Mouse (Mus musculus) c-Kit-negative CD71-positive TER-119-positive erythroid progenitor cells, embryonic 14.5 days (primary cell): ENCODE measurements around the gene Nup188.

ENCODE experiments used
- DNase-seq: peaks from one replicate; pipeline ENCODE4 v3.0.0-alpha.2; 2013; ENCODE audit warnings: low read depth, low spot score

Nup188 gene

DNA sequence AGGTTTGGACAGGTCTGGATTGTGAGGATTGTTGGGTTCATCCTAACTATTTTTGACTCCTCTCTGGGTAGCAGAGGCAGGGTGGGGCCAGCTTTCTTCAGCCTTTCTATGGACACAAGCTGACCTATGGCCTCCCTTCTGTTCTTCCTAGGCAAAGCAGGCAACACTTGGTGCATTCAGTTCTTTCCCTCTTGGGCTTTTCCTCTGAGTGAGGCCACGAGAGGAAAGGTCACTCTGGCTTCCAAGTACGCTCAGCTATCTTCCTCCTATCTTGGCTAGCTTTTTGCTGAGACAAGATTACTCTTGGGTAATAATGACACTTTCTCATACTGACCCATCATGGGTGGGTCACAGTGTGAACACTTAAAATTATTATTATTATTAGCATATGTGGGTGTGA lies 3.0 kb upstream of the Nup188 start:
- no peak for DNase-seq

DNA sequence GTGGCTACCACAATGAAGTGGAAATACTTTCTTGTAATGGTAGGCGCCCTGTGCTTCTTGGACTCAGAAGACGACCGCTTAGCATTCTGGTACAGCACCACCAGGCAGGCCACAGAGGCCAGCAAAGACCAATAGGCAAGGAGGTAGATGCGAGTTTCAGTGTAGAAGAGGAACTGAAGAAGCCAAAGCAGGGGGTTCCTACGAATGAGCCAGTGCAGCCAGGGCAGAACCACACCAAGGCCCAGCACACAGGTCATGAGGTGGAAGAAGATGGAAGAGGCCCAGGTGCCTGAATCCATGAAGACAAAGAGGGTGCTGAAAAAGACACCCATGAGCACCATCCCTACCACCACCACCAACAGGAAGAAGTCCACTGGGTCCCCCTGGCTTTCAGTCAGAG lies 1.2 kb upstream of the Nup188 start:
- no peak for DNase-seq

DNA sequence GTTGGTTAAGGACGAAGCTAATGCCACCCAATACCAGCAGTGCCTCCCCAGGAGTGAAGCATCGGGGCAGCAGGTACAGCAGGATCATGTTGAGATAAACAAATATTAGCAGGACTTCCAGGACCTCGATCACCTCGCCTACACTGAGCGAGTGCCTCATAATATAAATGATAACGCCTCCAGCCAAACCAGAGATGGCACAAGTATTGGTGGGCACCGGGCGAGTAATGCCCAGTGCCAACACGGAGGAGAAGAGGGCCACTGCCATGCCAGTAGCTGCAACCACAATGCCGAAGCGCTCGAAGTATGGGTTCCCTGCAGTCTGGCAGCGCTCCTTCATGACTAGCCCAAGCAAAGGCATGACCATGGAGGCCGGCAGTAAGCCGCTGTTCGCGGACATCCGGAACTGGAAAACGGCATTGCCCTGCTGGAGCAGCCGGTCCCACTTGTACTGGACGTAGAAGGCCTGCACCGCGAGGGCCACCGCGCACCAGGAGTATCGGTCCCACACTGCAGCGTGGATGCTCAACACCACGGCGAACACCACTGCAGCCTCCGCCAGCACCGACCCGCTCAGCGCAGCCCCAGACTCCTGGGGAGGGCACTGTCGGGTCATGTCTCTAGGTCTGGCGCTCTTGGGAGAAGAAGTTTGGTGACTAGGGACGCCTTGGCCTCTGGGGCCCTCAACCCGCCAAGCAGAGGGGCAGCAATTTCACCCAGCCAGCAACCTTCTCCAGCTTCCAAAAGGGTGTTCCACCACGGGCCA lies 598 bp upstream of the Nup188 start:
- DNase-seq, result no peak

DNA sequence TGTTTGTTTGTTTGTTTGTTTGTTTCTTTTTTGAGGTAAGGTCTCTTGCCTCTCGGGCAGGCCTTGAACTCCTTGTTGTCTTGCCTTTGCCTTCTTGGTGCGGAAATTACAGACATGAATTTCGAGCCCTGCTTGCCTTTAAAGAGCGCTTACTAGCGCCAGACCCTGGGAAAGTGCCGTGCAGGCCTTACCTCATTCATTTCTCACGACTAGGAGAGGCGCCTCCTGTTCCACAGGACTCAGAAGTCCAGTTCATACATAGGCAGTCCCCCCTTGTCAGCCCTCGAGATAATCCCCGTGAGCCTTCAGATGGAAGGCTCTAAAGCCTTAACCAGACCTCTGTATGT lies 803 bp downstream of the Nup188 start:
- DNase-seq, result no peak

DNA sequence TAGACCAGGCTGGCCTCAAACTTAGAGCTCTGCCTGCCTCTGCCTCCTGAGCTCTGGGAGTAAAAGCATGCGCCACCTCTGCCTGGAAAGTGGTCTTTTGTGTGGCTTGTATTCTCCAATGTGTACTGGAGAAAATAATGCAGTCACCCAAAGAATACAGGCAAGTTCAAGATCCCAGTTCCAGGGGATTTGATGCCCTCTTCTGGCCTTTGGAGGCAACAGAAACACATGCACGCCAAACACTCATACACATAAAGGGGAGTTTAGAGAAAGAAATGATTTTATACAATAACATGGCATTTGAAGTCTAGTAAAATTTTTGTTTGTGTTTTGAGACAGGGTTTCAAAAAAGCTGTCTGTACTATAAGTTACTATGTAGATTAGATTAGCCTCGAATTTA lies 13.3 kb downstream of the Nup188 start:
- DNase-seq, result no peak

DNA sequence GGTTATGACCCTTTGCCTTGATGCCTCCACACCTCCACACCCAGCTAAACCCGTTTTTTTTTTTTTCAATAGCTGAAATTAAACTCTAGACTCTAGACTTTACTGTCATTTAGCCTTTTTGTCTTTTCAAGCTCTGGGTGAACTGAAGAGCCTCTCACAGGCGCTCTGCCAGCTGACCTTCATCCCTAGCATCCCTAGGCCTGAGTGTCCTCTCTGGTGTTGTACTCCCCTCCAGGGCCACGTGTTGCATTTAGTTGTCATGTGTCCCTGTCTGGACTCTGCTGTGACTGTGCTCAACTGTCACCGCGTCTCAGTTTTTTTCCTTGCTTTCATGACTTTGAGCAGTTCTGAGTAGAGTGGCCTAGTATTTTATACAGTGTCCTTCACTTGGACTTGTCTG lies 13.8 kb downstream of the Nup188 start:
- DNase-seq, result no peak

DNA sequence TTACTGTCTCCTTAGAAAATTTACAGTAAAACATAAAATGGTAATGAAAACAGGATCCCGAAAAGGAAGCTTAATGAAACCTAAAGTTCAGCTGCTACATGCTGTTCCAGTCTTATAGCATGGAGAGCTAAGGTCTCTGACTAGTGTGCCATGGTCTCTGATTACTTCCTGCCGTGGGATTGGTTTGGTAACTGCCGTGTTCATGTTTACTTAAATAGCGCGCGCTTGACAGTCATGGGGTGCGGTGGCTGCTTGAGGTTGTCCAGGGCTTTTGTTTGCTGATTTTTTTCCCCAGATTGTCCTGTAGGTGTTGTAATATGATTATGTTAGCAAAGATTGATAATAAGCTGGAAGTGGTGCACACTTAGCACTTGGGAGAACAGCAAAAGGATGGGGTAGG lies 19.9 kb downstream of the Nup188 start:
- DNase-seq, result no peak

DNA sequence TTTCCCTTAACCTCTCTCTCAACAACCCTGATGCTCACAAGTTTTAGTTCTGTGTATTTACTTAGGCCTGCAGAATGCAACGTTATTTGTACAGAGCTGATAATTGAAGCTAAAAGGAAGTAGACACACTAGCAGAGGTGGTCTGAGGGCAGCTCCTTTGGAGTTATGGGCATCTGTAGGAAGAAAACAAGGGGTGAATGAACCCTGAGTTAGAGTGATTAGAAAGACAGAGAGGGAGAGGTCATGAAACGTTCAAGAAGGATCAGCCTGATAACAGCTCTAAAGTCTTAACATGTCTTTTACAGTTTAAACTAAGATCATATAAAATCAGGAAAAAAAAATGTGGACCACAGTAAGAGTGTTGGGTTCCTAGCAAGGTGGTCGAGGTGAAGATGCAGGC lies 23.2 kb downstream of the Nup188 start:
- no peak for DNase-seq

DNA sequence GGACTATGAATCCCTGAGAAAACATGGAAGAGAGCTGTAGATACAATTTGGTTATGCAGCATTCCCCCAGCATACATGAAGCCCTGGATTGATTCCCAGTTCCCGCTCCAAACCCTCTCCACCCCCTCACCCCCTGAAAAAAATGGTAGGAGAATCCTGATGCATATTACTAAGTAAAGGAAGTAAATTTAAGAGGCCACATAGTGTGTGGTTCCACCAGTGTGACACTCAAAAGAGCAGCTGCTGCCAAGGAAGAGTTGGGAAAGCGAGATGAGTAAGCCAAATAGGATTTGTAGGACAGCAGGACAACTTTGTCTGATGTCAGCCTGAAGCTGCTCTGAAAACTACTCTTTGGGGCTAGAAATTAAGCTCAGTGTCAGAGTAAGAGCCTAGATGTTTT lies 25.3 kb downstream of the Nup188 start:
- no peak for DNase-seq

DNA sequence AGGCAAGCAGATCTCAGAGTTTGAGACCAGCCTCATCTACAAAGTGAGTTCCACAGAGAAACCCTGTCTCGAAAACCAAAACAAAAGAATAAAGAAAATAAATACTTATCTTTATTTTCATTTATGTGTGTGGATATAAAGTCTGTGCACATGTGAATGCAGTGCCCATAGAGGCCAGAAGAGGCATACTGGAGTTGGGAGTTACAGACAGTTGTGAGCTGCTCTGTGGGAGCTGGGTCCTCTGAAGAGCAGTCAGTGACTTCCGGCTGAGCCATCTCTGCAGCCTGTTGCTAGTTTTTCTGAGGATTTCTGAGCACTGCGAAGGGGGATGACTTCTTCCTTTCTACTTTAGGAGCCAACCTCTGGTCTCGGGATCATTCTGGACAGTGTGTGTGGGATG lies 29.9 kb downstream of the Nup188 start:
- no peak for DNase-seq

DNA sequence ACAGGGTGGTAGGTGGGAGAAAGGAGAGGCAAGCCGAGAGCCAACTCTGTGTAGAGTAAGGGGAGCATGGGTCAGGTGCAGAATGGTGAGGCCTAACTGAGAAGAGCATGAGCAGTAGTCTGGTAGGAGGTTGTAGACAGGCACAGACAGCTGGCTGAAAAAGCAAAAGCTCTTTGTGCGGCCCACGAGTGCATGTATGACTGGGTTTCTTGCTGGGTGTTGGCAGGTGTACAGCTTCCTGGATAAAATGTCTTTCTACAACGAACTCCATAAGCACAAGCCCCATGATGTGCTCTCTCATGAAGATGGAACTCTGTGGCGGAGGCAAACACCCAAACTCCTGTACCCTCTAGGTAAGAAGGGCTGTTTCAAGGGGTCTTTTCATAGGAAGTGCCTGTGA lies 30.8 kb downstream of the Nup188 start:
- DNase-seq, result no peak

DNA sequence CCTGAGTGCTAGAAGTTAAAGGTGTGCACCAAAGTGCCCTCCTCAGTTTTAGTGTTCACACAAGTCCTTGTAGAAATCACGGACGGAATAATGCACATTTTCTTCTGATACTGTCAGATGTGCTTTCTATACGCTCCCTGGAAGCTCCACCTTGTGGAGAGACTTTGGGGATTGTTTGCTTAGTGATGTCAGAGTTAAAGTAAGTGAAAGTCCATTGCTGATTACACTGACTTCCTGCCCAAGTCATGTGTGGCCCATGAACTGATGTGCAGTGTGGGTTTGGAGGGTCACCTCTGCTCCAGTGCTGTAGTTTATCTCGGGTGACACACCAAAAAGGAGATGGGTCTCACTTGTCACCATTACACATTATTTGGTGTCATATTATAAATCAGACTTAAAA lies 33.1 kb downstream of the Nup188 start:
- DNase-seq, result no peak

DNA sequence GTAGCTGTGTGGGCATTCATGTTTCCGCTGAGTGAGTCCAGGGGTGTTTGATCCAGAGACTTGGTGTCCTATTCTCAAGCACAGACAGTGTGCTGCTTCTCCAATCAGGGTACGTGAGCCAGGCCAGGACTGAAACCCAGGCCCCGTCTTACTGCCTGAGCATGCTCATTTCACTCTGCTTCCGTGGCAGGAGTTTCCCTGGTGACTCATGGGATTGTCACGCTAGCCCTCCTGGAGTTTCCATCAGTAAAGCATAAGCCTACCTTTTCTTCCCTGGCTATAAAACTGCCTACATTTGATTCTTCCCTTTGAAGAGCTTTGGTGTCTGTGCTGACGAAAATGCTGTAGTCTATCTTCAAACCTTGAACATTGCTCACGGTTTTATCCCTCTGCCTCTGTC lies 36.9 kb downstream of the Nup188 start:
- DNase-seq, result no peak

DNA sequence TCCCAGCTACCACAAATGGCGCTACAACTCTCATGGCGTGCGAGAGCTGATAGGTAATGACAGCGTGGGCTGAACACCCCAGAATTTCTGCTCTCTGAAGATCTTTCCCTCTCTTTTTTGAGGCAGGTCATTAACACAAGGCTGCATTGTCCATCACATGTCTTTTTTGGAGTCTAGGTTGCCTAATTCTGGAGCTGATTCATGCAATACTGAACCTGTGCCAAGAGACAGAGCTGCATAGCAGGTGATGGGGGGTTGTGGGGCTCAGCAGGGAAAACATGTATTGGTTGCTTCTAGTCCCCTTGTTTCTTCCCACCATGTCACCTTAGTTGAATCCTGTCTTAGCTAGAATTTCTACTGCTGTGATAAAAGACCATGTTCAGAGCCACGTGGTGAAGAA lies 39.1 kb downstream of the Nup188 start:
- no peak for DNase-seq

DNA sequence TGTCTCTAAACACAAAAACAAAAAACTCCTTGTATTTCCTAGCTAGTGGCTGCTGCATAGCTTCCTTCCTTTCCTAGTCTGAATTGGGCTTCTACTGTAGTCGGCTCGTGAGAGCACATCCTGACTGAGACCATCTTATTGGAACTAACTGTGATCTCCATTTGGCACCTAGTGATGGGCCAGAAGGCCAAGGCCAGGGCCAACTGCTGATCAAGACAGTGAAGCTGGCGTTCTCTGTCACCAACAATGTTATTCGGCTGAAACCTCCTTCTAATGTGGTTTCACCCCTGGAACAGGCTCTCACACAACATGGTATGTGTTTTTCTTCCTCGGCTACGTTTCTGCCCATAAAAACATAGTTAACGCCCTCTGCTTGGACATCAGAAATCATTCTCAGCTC lies 41.1 kb downstream of the Nup188 start:
- no peak for DNase-seq

DNA sequence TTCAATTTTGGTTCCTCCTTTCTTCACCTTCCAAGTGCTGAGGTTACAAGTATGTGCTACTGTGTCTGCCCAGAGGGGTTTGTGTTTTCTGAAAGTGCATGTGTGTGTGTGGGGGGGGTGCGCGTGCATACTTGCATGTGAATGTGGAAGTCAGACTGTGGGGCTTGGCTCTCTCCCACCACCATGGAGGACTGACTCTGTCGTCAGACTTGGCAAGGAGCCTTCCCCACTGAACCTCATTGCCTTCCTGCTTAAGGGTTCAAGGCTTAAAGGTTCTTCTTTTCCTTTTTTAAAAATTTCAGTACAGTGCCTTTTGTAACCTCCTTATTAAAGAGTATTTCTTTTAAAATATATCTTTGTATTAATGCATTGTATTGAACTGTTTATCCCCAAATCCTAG lies 42.6 kb downstream of the Nup188 start:
- DNase-seq, result no peak

DNA sequence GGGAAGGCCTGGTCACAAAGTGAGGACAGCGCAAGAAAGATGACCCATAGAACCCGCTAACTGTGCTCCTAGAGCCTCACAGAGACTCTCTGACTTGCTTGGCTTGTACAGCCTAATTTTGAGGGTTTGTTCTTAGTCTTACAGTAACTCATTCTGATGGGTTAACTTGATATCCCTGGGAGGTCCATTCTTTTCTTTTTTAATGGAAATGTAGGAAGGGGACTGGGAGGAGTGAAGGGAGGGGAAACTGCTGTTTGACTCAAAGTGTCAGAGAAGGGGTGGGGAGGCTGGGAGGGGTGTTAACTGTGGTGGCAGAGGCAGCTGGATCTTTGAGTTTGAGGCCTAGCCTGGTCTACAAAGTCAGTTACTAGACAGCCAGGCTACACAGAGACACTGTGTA lies 49.1 kb downstream of the Nup188 start:
- DNase-seq, result no peak

DNA sequence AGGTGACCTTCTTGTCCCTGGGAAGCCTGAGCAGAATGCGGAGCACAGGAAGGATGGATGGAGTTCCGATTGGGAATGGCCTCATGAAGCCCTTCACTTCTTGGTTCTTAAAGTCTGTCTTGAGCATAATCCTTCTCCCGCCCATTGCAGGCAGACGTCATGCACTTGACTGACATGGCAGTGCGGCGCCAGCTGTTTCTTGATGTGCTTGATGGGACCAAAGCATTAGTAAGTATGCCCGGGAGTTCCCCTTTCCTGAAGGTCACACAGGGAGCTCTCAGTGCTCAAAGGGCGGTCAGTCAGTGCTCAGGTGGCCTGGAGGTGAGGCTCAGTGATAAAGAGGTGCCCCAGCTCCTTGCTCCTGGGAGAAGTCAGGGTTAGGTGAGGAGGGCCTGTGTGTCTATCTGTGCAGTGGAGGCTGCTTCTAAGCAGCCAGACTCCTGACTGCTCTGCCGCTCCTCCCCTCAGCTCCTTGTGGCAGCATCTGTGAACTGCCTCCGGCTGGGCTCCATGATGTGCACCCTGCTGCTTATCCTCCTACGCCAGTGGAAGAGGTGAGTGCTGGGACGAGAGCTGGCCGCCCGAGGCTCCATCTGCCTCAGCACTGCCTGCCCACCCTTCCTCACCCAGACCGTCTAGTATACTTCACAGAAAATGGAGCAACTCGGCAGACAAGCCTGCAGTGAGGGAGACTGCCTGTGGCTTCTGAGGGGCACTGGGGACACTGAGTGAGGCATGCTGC lies 50.1 kb downstream of the Nup188 start:
- DNase-seq, result no peak

DNA sequence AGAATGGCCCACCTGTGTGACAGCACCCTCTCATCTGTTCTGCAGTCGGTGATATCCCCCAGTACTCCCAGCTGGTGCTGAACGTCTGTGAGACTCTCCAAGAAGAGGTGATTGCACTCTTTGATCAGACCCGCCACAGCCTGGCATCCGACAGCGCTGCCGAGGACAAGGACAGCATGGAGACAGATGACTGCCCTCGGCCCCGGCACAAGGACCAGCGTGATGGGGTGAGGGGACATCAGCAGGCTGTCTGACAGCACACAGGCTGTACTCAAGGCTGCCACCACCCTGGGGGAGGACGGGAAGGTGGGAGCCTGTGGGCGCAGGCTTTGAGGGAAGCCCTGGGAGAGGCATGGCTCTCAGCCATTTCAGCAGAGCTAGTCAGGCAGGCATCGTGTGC lies 51.0 kb downstream of the Nup188 start:
- no peak for DNase-seq

DNA sequence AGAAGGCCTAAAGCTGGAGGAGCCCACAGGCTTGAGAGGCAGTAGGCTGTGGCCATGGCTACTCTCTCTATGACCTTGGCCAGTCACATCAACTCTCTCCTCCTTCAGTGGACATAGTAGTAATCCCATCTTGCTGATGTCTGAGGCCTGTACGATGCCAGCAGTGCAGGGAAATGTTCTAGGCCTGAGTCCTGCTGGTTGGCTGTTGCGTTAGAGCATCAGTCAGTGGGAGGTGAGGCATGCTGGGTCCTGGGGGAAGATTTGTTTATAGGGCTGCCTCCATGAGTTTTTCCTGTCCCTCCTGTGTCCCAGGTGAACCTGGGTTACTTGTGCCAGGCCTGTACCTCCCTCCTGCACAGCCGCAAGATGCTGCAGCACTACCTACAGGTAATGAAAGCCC lies 55.9 kb downstream of the Nup188 start:
- DNase-seq, result no peak

DNA sequence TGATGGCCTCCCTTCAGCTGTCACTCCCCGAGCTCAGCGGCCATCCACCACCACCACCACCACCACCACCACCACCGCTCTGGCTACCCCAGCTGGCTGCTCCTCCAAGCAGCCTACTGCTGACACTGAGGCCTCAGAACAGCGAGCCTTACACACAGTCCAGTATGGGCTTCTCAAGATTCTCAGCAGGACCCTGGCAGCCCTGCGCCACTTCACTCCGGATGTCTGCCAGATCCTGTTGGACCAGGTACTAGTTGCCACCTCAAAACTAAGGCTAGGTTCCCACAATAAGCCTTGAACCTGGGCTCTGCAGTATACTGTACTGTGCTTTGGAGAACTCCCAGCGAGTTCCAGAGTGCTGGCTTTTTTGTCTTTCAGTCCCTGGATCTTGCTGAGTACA lies 56.3 kb downstream of the Nup188 start:
- no peak for DNase-seq

DNA sequence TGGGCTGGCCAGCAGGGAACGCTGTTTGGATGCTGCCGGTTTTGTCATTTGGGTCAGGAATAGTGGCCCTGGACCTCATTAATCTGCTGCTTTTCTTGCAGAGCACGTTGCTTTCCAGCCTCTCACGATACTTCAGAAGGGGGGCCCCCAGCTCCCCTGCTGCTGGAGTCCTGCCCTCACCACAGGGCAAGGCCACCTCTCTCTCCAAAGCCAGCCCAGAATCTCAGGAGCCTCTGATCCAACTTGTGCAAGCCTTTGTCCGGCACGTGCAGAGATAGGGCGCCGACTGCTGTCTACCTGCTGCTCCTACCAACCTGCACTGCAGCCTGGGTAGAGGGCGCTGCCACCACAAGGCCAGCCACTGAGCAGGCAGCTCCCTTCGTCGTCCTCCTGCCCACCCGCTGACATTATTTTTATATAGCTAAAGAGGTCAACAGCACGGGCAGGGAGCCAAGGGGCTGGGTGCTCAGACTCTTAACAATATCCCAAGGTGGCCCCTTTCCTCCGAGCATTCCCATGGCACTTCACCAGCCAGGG lies 57.5 kb downstream of the Nup188 start:
- no peak for DNase-seq

DNA sequence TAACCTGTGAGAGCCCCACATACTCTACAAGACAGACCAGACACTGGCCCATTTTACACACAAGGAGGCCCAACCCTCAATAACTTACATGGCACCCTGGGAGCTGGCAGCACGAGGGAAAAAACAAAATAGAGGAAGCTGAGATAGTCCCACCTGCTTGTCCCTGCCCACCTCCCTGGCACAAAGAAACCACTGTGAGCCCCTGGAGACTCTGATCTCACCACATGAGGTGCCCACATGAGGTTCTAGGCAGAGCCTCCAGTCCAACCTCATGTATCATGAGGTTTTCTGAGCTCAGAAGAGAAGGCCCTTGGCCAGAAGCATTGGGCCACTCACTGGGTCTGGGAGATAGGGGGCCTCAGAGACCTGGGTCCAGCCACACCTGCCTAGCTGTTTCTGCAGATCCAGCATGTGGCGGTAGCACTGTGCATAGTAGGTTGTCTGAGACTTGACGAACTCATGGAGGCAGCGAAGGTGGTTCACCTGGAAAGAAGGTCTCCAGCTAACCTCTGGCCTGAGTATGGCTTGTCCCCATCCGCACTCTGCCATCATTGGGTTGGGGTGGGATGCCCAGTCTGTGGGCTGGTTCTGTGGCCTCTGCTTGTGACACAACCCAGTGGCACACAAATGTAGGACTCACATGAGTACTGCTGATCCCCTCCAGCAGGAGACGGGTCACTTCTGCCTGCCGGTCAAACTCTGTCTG lies 59.9 kb downstream of the Nup188 start:
- DNase-seq, result no peak
